Mouse (Mus musculus) left cerebral cortex, postnatal 10 days (tissue): ENCODE results near the gene Amh. TPM values are rescaled to one million over a fixed set of nuclear protein-coding genes. Genes with fewer than 3 reads are reported as not detected.
"Not testable (repeated sequence)": the region's sequence is repeated elsewhere in the genome, so short reads cannot be mapped to it uniquely, and the experiment has no call there.

Source experiments
- DNase-seq, 2 experiments: peaks; one replicate each; pipeline ENCODE4 v3.0.0; 2021 to 2022; ENCODE audit warnings: low spot score in 2 of 2, mixed read lengths in 1 of 2; ENCODE audit errors: extremely low spot score in 1 of 2
- intact Hi-C: fragments of 180-260 bp; cut with DNase I; formaldehyde crosslinking; loops from one replicate; pipeline ENCODE4 v1.15.1; 2025
- total RNA-seq, 2 experiments: library from RNA; stranded (reverse); gene quantifications; 2 replicates each; pipeline ENCODE4 v1.2.3; 2021

Amh gene
- total RNA-seq, 2 experiments from 2014 or later: 1.7 to 2.0 TPM

- intact Hi-C loops: no loop called here
- no peak for DNase-seq
Measured at GRCm38 (mm10) chr10:80802204-80802912, 2.7 kb upstream of the Amh start.

- DNase-seq: no peak
- intact Hi-C loops: no loop called here
Measured at GRCm38 (mm10) chr10:80802996-80803395, 2.0 kb upstream of the Amh start.

GRCm38 (mm10) chr10:80804340-80804739 lies 703 bp upstream of the Amh start:
- intact Hi-C loops: no loop called here
- no peak for DNase-seq

GRCm38 (mm10) chr10:80805322-80805721 lies 279 bp downstream of the Amh start:
- no peak for DNase-seq
- intact Hi-C loops: loop anchor here (5.0 kb wide), 1 partner anchor 72 kb away; no protein-coding TSS in a partner anchor

- DNase-seq: peak in 1 of 2 experiments; percentile 82
- intact Hi-C loops: loop anchor here (5.0 kb wide), 1 partner anchor 71 kb away; no protein-coding TSS in a partner anchor
Measured at GRCm38 (mm10) chr10:80805925-80806324, 882 bp downstream of the Amh start.

- intact Hi-C loops: loop anchor here (5.0 kb wide), 1 partner anchor 71 kb away; no protein-coding TSS in a partner anchor
- DNase-seq: no peak
Measured at GRCm38 (mm10) chr10:80806341-80807056, 1.5 kb downstream of the Amh start.

- intact Hi-C loops: loop anchor here (5.0 kb wide), 1 partner anchor 70 kb away; no protein-coding TSS in a partner anchor
- DNase-seq: peak; percentile 83 to 87
Measured at GRCm38 (mm10) chr10:80807057-80807627, 2.1 kb downstream of the Amh start.

- DNase-seq: no peak
- intact Hi-C loops: loop anchor here (5.0 kb wide), 1 partner anchor 69 kb away; no protein-coding TSS in a partner anchor
Measured at GRCm38 (mm10) chr10:80808099-80808984, 3.3 kb downstream of the Amh start.

GRCm38 (mm10) chr10:80808985-80809632 lies 4.1 kb downstream of the Amh start:
- peak in 1 of 2 experiments; percentile 44 for DNase-seq
- intact Hi-C loops: loop anchor here (5.0 kb wide), 1 partner anchor 68 kb away; no protein-coding TSS in a partner anchor

GRCm38 (mm10) chr10:80810084-80810483 lies 5.0 kb downstream of the Amh start:
- intact Hi-C loops: no loop called here
- DNase-seq: peak in 1 of 2 experiments; percentile 37

GRCm38 (mm10) chr10:80812391-80813041 lies 7.5 kb downstream of the Amh start:
- intact Hi-C loops: no loop called here
- DNase-seq: no peak

- no peak for DNase-seq
- intact Hi-C loops: no loop called here
Measured at GRCm38 (mm10) chr10:80813366-80813765, 8.3 kb downstream of the Amh start, which contains the start of gene Jsrp1. TSS of gene Jsrp1 (minus strand) at chr10:80813498.

- intact Hi-C loops: loop anchor here (5.0 kb wide), 1 partner anchor 183 kb away; no protein-coding TSS in a partner anchor
- DNase-seq: no peak
Measured at GRCm38 (mm10) chr10:80814800-80815199, 9.8 kb downstream of the Amh start.

- intact Hi-C loops: loop anchor here (5.0 kb wide), 1 partner anchor 181 kb away; no protein-coding TSS in a partner anchor
- DNase-seq: not testable (repeated sequence)
Measured at GRCm38 (mm10) chr10:80816303-80816702, 11.3 kb downstream of the Amh start.

GRCm38 (mm10) chr10:80817164-80817563 lies 12.1 kb downstream of the Amh start:
- intact Hi-C loops: loop anchor here (5.0 kb wide), 1 partner anchor 180 kb away; no protein-coding TSS in a partner anchor
- DNase-seq: no peak

- not testable (repeated sequence) for DNase-seq
- intact Hi-C loops: loop anchor here (5.0 kb wide), 1 partner anchor 179 kb away; no protein-coding TSS in a partner anchor
Measured at GRCm38 (mm10) chr10:80817955-80818354, 12.9 kb downstream of the Amh start.

GRCm38 (mm10) chr10:80818599-80819281 lies 13.7 kb downstream of the Amh start:
- no peak for DNase-seq
- intact Hi-C loops: loop anchor here (5.0 kb wide), 1 partner anchor 179 kb away; no protein-coding TSS in a partner anchor
